Mouse (Mus musculus) testis, adult 2 months (tissue): ENCODE results near the gene Rhoq. TPM values are rescaled to one million over a fixed set of nuclear protein-coding genes. Genes with fewer than 3 reads are reported as not detected.

ENCODE experiments used
- H3K27ac ChIP-seq: fragments of 200-500 bp; 2 replicates; pipeline ENCODE4 v1.5.1; 2012; ENCODE audit warnings: low read depth, low read length; ENCODE audit not compliant: control insufficient read depth, insufficient read depth
- H3K27me3 ChIP-seq: fragments of 200-500 bp; 2 replicates; pipeline ENCODE4 v1.6.1; 2012; ENCODE audit warnings: mild to moderate bottlenecking, low read length, moderate library complexity; ENCODE audit not compliant: control insufficient read depth, insufficient read depth
- H3K36me3 ChIP-seq: fragments of 200-500 bp; 2 replicates; pipeline ENCODE4 v1.6.1; 2012; ENCODE audit warnings: mild to moderate bottlenecking, low read length; ENCODE audit not compliant: control insufficient read depth, insufficient read depth
- H3K4me1 ChIP-seq: fragments of 200-500 bp; 2 replicates; pipeline ENCODE4 v1.6.1; 2012; ENCODE audit warnings: low read length; ENCODE audit not compliant: control insufficient read depth, insufficient read depth
- H3K4me3 ChIP-seq: fragments of 200-500 bp; 2 replicates; pipeline ENCODE4 v1.5.1; 2012; ENCODE audit warnings: low read depth, mild to moderate bottlenecking, low read length, moderate library complexity, mixed read lengths; ENCODE audit not compliant: control insufficient read depth
- CTCF ChIP-seq: fragments of 200-500 bp; IDR thresholded peaks from 2 replicates; pipeline ENCODE4 v1.5.1; 2012; ENCODE audit warnings: low read depth, mild to moderate bottlenecking, inconsistent platforms, low read length, moderate library complexity; ENCODE audit not compliant: control insufficient read depth, insufficient read depth, insufficient replicate concordance
- POLR2A ChIP-seq: fragments of 200-500 bp; IDR thresholded peaks from 2 replicates; pipeline ENCODE4 v1.6.1; 2012; ENCODE audit warnings: low read depth, mild to moderate bottlenecking, inconsistent platforms, low read length, moderate library complexity; ENCODE audit not compliant: control insufficient read depth
- polyA plus RNA-seq: library from polyadenylated mRNA; depleted of rRNA; stranded (reverse); fragments of >200 nt; gene quantifications from 2 replicates; pipeline ENCODE4 v1.2.3, GENCODE M21; 2012

Gene Rhoq
- polyA plus RNA-seq, 1 experiment = 1.1 TPM

DNA sequence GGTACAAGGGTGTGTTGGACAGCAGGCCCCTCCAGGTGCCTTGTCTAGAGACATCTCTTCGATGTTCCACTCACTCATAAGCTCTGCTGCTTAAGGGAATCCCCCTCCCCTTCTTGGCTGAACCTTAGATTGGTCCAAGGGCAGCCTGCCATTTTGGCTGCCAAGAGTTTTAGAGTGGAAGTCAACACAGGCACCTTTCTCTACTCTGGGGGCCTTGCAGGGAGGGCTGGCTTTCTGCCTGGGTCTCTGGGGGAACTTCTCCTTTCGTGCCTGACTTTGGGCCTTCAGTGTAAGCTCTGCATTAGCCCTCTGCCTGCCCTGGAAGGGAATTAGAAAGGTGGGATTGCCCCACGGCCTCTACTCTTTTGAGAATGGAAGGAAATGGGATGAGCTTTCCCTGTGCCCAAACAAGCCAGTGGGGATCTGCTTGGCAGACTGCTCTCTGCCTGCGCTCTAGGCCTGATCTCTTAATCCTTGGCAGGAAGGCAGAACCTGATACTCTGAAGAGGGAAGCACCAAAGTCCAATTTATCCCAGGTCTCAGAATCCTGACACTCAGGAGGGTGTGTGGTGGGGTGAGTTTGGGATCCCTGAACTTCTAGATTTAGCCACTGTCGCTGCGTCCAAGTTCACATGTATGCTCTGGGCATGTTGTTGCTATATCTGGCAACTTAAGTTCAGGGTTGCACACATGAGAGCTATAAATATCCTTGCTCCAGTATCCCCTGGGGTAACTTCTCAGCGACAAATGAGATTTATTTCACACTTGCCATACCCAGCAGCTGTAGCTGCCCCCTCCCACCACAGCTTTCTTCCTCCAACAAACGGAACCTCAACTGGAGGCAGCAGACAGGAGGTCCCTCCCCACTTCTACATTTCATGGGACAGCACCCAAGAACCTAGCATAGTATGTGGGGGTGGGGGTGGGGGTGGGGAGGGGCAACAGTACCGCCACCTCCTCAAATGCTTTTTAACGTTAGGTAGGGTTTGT lies 4.9 kb downstream of the Rhoq start:
- no peak for TF ChIP-seq POLR2A
- TF ChIP-seq CTCF = no peak
- Histone ChIP-seq H3K4me1 (no peaks in the 10 kb centered on the region; the same call in 1 of the 2 replicates), H3K27ac (no peak overlapping the region), H3K36me3 (no peaks in the 10 kb centered on the region), H3K4me3 (no peak overlapping the region), H3K27me3 (no peaks in the 10 kb centered on the region)

DNA sequence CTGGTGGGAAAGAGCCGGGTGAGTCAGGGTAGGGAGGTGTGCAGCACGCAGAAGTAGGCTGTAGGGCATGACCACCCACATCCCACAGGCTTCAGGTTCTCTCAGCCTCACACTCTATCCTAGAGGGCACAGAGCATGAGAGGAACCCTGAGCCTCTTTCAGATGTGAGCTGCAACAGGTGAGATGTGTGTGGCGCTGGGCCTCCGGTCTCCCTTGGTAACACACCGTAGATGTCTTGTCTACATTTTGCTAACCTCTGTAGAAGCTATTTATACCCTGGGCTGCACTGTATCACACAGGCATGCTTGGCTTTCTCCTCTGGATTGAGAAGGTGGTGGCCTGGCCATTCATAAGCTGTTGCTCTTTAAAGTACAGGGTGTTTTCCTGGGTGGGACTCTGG lies 5.7 kb downstream of the Rhoq start:
- Histone ChIP-seq H3K27me3 (no peaks in the 10 kb centered on the region), H3K4me3 (no peak overlapping the region), H3K4me1 (no peaks in the 10 kb centered on the region), H3K36me3 (no peaks in the 10 kb centered on the region), H3K27ac (no peak overlapping the region)
- no peak for TF ChIP-seq POLR2A
- no peak for TF ChIP-seq CTCF

DNA sequence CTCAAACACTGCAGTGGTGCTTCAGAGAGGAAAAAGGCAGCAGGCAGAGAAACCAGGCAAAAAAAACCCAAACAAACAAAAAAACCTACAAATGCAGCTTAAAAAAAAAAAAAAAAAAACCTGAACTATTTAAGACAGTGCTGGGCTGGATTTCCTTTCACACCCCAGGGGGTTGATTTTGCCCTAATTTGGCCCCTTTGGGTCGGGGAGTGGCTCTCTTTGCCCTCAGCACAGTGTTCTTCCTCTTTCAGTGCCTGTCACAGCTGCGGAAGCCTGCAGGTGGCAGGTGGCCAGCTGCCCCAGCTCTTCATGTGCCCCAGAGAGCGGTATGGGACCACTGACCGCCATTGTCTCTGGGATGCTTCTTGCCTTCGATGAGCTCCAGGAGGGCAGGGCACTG lies 6.7 kb downstream of the Rhoq start:
- Histone ChIP-seq H3K36me3 (no peaks in the 10 kb centered on the region), H3K27ac (no peak overlapping the region), H3K4me1 (no peaks in the 10 kb centered on the region), H3K4me3 (no peak overlapping the region), H3K27me3 (no peaks in the 10 kb centered on the region)
- TF ChIP-seq POLR2A = no peak
- TF ChIP-seq CTCF = no peak

DNA sequence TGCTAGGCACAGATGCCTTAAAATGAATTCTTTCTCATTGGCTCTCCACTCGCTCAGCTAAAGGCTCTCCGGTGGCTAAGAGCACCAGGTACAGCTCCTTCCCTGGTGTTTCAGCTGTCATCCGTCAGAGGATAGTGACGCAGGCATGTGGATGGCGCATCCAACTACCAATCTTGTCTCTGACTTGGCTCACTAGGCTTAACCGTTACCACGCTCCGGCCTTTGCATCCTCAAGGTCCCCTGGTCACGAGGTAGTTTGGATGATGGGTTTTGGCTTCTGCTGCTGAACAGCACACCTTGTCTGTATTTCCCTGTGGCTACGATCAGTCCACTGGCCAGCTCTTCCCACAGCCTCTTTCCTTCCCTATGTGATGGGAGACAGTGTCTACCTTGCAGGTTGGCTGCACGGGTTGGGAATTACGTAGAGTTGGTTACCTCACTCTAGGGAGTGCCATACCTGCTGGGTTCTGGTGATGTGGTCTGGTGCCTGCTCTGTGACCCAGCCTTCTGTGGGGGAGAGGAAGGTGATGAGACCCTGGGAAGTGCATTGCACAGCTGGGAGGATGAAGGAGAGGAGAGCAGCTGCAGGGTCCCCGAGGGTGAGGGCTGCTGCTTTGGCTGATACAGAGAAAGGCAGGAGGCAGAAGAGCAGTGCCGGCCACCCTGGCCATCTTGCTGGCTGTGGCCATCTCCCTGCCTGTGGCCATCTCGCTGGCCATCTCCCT lies 7.3 kb downstream of the Rhoq start:
- no peaks in the 10 kb centered on the region for H3K36me3 ChIP-seq
- no peaks in the 10 kb centered on the region for H3K4me1 ChIP-seq
- no peak for TF ChIP-seq POLR2A
- no peak for TF ChIP-seq CTCF
- H3K27me3 ChIP-seq = no peaks in the 10 kb centered on the region
- no peak overlapping the region for H3K4me3 ChIP-seq
- H3K27ac ChIP-seq = no peak overlapping the region

DNA sequence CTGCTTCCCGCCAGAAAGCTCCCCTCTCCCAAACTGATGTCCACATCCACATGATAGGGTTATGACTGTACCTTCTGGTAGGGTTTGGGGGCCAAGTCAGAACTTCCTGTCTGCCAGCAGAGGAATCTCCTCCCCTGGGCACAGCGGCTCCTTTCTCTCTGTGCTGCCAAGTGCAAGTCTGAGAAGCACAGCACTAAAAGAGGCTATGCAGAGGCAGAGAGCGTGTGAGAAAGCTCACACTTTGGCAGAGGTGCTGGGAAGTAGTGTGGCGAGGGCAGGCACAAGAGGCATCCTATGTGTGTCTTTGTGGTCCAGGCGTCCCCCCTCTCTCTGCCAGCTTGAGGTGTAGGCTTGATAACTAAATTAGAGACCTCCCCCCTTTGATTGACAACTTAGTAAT lies 8.2 kb downstream of the Rhoq start:
- TF ChIP-seq POLR2A = no peak
- no peak for TF ChIP-seq CTCF
- no peaks in the 10 kb centered on the region for H3K4me1 ChIP-seq
- H3K27ac ChIP-seq = no peak overlapping the region
- no peaks in the 10 kb centered on the region for H3K36me3 ChIP-seq
- H3K4me3 ChIP-seq = no peak overlapping the region
- H3K27me3 ChIP-seq = no peaks in the 10 kb centered on the region

DNA sequence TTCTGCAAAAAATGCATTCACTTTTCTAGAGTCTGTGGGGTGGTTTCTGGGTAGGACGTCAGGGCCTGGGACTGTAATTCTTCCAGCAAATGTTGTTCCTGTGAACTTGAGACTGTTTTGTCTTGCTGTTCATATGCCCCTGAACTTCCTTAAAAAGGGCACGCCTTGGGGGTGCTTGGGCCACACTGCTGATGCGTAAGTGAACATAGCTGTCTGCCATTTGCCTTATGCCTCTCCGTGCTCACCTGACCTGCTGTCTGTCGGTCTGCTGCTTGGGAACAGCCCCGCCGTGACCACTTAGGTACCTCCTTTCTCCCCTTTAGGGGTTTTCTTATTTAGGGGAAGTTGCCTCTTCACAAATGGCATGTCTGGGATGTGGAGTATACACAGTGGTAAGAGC lies 9.0 kb downstream of the Rhoq start:
- TF ChIP-seq POLR2A (no peak), CTCF (no peak)
- H3K27me3 ChIP-seq = no peaks in the 10 kb centered on the region
- no peaks in the 10 kb centered on the region for H3K4me1 ChIP-seq
- no peak overlapping the region for H3K4me3 ChIP-seq
- no peaks in the 10 kb centered on the region for H3K36me3 ChIP-seq
- H3K27ac ChIP-seq = no peak overlapping the region

DNA sequence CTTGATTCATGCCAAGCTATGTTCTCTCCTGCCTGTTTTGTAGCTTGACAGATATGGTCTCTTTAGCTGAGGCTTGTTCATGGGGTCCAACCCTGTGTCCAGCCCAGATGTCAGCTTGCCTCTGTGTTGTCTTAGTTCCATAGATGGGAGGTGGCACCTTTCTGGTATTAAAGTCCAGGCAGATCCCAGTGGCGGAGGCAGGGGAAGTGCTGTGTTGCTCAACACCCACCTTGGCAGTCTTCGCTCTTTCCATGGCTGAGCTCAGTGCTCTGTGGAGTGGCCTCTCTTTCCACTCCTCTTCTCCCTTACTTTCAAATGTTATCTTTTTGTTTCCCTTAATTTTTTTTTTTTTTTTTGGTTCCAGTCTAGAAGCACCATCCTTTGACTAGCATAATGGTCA lies 10.2 kb downstream of the Rhoq start:
- Histone ChIP-seq H3K36me3 (no peaks in the 10 kb centered on the region), H3K4me3 (no peak overlapping the region), H3K27me3 (no peaks in the 10 kb centered on the region), H3K4me1 (no peaks in the 10 kb centered on the region), H3K27ac (no peak overlapping the region)
- TF ChIP-seq POLR2A (no peak), CTCF (no peak)
